Mouse (Mus musculus) left cerebral cortex, adult 18-20 months (tissue): ENCODE results near the gene Nipal4. TPM values are rescaled to one million over a fixed set of nuclear protein-coding genes. Genes with fewer than 3 reads are reported as not detected.

ENCODE experiments used
- DNase-seq, 2 experiments: peaks; one replicate each; pipeline ENCODE4 v3.0.0; 2021 to 2022; ENCODE audit warnings: low spot score in 2 of 2, mixed read lengths in 1 of 2
- microRNA-seq, 2 experiments: library from miRNA; unstranded; fragments of <30 nt; microRNA quantifications; one replicate each; pipeline ENCODE4 v1.2.0; 2021
- total RNA-seq, 2 experiments: library from RNA; stranded (reverse); gene quantifications; 2 replicates each; pipeline ENCODE4 v1.2.3; 2021

Nipal4 gene
- total RNA-seq, 2 experiments from 2014 or later, result 1.1 to 1.5 TPM

- DNase-seq, result no peak
Measured at GRCm38 (mm10) chr11:46115411-46116173, 50.7 kb downstream of the Nipal4 start.

GRCm38 (mm10) chr11:46115011-46115410 lies 51.3 kb downstream of the Nipal4 start:
- DNase-seq, result no peak

GRCm38 (mm10) chr11:46114221-46114620 lies 52.1 kb downstream of the Nipal4 start:
- no peak for DNase-seq

GRCm38 (mm10) chr11:46113211-46113610 lies 53.1 kb downstream of the Nipal4 start:
- DNase-seq, result no peak

GRCm38 (mm10) chr11:46110945-46111287 lies 55.4 kb downstream of the Nipal4 start:
- no peak for DNase-seq

- DNase-seq, result no peak
Measured at GRCm38 (mm10) chr11:46110156-46110944, 56.0 kb downstream of the Nipal4 start.

GRCm38 (mm10) chr11:46109206-46109605 lies 57.1 kb downstream of the Nipal4 start:
- no peak for DNase-seq

GRCm38 (mm10) chr11:46107046-46107445 lies 59.3 kb downstream of the Nipal4 start:
- no peak for DNase-seq

- DNase-seq, result no peak
Measured at GRCm38 (mm10) chr11:46102107-46102506, 64.2 kb downstream of the Nipal4 start.

Small RNA genes lying within 50 kb of the gene (microRNA-seq; reads per million reads assigned to microRNA genes)
- 0 to 0.21 reads per million in 2 experiments for gene Mir7239
- 0 to 0.21 reads per million in 2 experiments for gene Mir8100

Other genes with a start within 250 kb of the Nipal4 start
- 10 to 100 TPM; 19.8 TPM for gene Lsm11, start 221.6 kb downstream of the Nipal4 start, total RNA-seq
- 1 to 10 TPM; 9.1 to 9.5 TPM for gene Thg1l, start 211.0 kb downstream of the Nipal4 start, total RNA-seq
- gene Sox30, start 186.2 kb downstream of the Nipal4 start, total RNA-seq, result under 1 TPM; 0.19 to 0.21 TPM
- 1 to 10 TPM; 1.3 to 1.7 TPM for gene Gm12166, start 114.2 kb downstream of the Nipal4 start, total RNA-seq
- 10 to 100 TPM; 12.8 to 16.1 TPM for gene Adam19, start 110.5 kb downstream of the Nipal4 start, total RNA-seq
- 1 to 10 TPM; 3.0 to 3.9 TPM for gene Fndc9, start 69.0 kb upstream of the Nipal4 start, total RNA-seq
- 100 to 1,000 TPM; 619 to 654 TPM for gene Cyfip2, start 146.4 kb upstream of the Nipal4 start, total RNA-seq
- gene Itk, start 223.0 kb upstream of the Nipal4 start, total RNA-seq, result under 1 TPM; 0.21 to 0.28 TPM
- gene Fam71b, start 230.1 kb upstream of the Nipal4 start, total RNA-seq, result not detected